Mouse (Mus musculus): ENCODE data around the gene Tyrp1.

GRCm38 (mm10) chr4:80834050-80834449 is at the start of gene Tyrp1:
- TF ChIP-seq ZC3H11A (IDR thresholded peaks at IDR 0.05; ENCODE audit: borderline replicate concordance, low read depth, low read length): no peak
- TF ChIP-seq CHD2 (IDR thresholded peaks at IDR 0.05; ENCODE audit: low read depth, low read length): no peak
- no peak for TF ChIP-seq ZNF384 (IDR thresholded peaks at IDR 0.05; ENCODE audit: low read depth, low read length)
- TF ChIP-seq MAFK (IDR thresholded peaks at IDR 0.05; ENCODE audit: insufficient read depth, low read depth, low read length): no peak
- no peak for TF ChIP-seq HCFC1 (IDR thresholded peaks at IDR 0.05; ENCODE audit: borderline replicate concordance, insufficient read depth, low read length)

All from ES-E14 (cell line).